Mouse (Mus musculus) limb, embryonic 14.5 days (tissue): ENCODE measurements at regions not wholly inside any gene's neighbourhood (a gene's known extent, or its start where the extent isn't known, plus 50 kb on each side); places are given as distances from the start of the nearest gene placed in this dataset.

Experiments used
- ATAC-seq: fragments of 200-750 bp; cut with Nextera tagmentation; 2 replicates; pipeline ENCODE4 v1.8.0; 2017; ENCODE audit warnings: low read depth, moderate number of reproducible peaks, moderate TSS enrichment; ENCODE audit not compliant: low FRiP score
- DNase-seq: peaks from one replicate; pipeline ENCODE4 v3.0.0-alpha.2; 2015; ENCODE audit warnings: low spot score
- H3K27ac ChIP-seq: fragments of 300-500 bp; sonication (generic); replicated peaks from 2 replicates; pipeline ENCODE4 v1.5.1; 2014; ENCODE audit warnings: low read depth, mild to moderate bottlenecking, low read length, moderate library complexity, mixed read lengths
- H3K27me3 ChIP-seq: fragments of 300-500 bp; sonication (generic); 2 replicates; pipeline ENCODE4 v1.6.1; 2014; ENCODE audit warnings: low read length, mixed read lengths; ENCODE audit not compliant: control insufficient read depth, insufficient read depth
- H3K36me3 ChIP-seq: fragments of 300-500 bp; sonication (generic); 2 replicates; pipeline ENCODE4 v1.6.1; 2014; ENCODE audit warnings: mild to moderate bottlenecking, low read length, moderate library complexity, mixed read lengths; ENCODE audit not compliant: control insufficient read depth, insufficient read depth
- H3K4me1 ChIP-seq: fragments of 300-500 bp; sonication (generic); 2 replicates; pipeline ENCODE4 v1.6.1; 2014; ENCODE audit warnings: antibody characterized with exemption, low read length, mixed read lengths; ENCODE audit not compliant: control insufficient read depth, insufficient read depth
- H3K4me2 ChIP-seq: fragments of 300-500 bp; sonication (generic); replicated peaks from 2 replicates; pipeline ENCODE4 v1.6.1; 2014; ENCODE audit warnings: low read depth, mild to moderate bottlenecking, low read length, moderate library complexity; ENCODE audit not compliant: severe bottlenecking
- H3K4me3 ChIP-seq: fragments of 300-500 bp; sonication (generic); replicated peaks from 2 replicates; pipeline ENCODE4 v1.5.1; 2014; ENCODE audit warnings: low read length
- H3K9ac ChIP-seq: fragments of 300-500 bp; sonication (generic); 2 replicates; pipeline ENCODE4 v1.6.1; 2014; ENCODE audit warnings: mild to moderate bottlenecking, low read depth, low read length, moderate library complexity; ENCODE audit not compliant: severe bottlenecking
- H3K9me3 ChIP-seq: fragments of 300-500 bp; sonication (generic); 2 replicates; pipeline ENCODE4 v1.6.1; 2016; ENCODE audit warnings: low read length; ENCODE audit not compliant: control insufficient read depth
- POLR2A ChIP-seq: fragments of 200-500 bp; IDR thresholded peaks from 2 replicates; pipeline ENCODE4 v1.8.0; 2012; ENCODE audit warnings: inconsistent platforms, mild to moderate bottlenecking, moderate library complexity, borderline replicate concordance; ENCODE audit not compliant: insufficient read depth, insufficient read length; ENCODE audit errors: extremely low read depth
- WGBS: fragments of 180-500 bp; shearing (Covaris S2); extraction: QIAGEN DNeasy Blood & Tissue Kit; methylation state at CpG from one replicate; pipeline ENCODE4 v1.1.7; 2014; 5-methylcytosine and 5-hydroxymethylcytosine counted together

DNA sequence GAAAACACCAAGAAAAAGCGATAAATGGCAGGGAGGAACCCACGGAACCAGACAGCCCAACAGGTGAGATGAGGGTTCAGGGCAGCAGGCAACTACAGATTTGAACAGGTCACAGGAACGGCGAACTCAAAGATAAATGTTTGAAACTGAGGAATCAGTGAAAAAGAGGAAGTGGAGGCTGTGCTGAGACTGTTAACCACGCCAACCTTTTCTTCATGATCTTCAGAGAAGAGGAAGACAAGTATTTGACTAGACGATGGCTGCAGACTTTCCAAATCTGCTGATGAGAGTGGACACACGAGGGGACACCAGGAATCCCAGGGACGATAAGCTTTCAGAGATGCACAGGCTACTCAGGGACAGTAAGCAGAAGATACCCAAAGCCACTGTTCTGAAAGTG lies 740.1 kb upstream of the Car8 start:
- no peak overlapping the region for H3K4me3 ChIP-seq
- no peaks in the 10 kb centered on the region for H3K4me1 ChIP-seq
- H3K36me3 ChIP-seq = no peaks in the 10 kb centered on the region
- H3K9ac ChIP-seq = no peak overlapping the region
- H3K27me3 ChIP-seq = no peaks in the 10 kb centered on the region
- H3K4me2 ChIP-seq = no peak overlapping the region
- H3K27ac ChIP-seq = no peak overlapping the region
- ATAC-seq = no peak
- TF ChIP-seq POLR2A = no peak
- DNase-seq = no peak
- no peaks in the 10 kb centered on the region for H3K9me3 ChIP-seq
- 87% methylated on average over 8 of the region's 8 CpGs for WGBS

GRCm38 (mm10) chr4:8969951-8970455 lies 731.2 kb upstream of the Car8 start:
- Histone ChIP-seq H3K4me1 (no peaks in the 10 kb centered on the region), H3K9ac (no peak overlapping the region), H3K9me3 (no peaks in the 10 kb centered on the region), H3K27me3 (no peaks in the 10 kb centered on the region), H3K27ac (no peak overlapping the region), H3K36me3 (no peaks in the 10 kb centered on the region), H3K4me3 (no peak overlapping the region), H3K4me2 (no peak overlapping the region)
- DNase-seq = no peak
- TF ChIP-seq POLR2A = no peak
- no peak for ATAC-seq
- WGBS = 67% methylated on average over 5 of the region's 5 CpGs

DNA sequence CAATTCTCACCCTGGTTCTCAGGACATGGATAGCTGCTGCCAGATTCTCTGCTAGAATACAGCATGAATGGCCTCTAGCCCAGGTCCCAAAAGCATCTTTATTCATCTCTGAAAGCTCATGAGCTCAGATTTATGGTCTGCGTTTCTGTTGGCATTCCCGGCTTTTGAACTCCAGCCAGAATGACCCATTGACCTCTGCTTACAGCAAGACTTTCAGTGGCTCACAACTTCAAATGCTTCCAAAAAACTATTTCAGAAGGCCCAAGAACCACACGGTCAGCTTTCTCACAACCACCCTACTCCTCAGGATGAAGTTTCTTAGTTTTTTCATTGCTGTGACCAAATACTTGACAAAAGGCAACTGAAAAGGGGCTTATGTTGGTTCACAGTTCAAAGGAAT lies 729.9 kb upstream of the Car8 start:
- Histone ChIP-seq H3K4me2 (no peak overlapping the region), H3K4me3 (no peak overlapping the region), H3K36me3 (no peaks in the 10 kb centered on the region), H3K27me3 (no peaks in the 10 kb centered on the region), H3K9me3 (no peaks in the 10 kb centered on the region), H3K9ac (no peak overlapping the region), H3K4me1 (no peaks in the 10 kb centered on the region), H3K27ac (no peak overlapping the region)
- ATAC-seq (no peak), DNase-seq (no peak)
- no peak for TF ChIP-seq POLR2A
- 17% methylated on average over 3 of the region's 3 CpGs for WGBS

- H3K27me3 ChIP-seq = no peaks in the 10 kb centered on the region
- TF ChIP-seq POLR2A = no peak
- H3K4me2 ChIP-seq = no peak overlapping the region
- H3K4me1 ChIP-seq = no peaks in the 10 kb centered on the region
- ATAC-seq = no peak
- peak; percentile 31 for DNase-seq
- H3K9ac ChIP-seq = no peak overlapping the region
- H3K36me3 ChIP-seq = no peaks in the 10 kb centered on the region
- no peaks in the 10 kb centered on the region for H3K9me3 ChIP-seq
- H3K27ac ChIP-seq = no peak overlapping the region
- H3K4me3 ChIP-seq = no peak overlapping the region
- WGBS = 29% methylated on average over 3 of the region's 3 CpGs
These were observed 729.1 kb upstream of the Car8 start for GRCm38 (mm10) chr4:8967986-8968385.

- no peaks in the 10 kb centered on the region for H3K9me3 ChIP-seq
- H3K4me2 ChIP-seq = no peak overlapping the region
- ATAC-seq (no peak), DNase-seq (no peak)
- no peaks in the 10 kb centered on the region for H3K27me3 ChIP-seq
- TF ChIP-seq POLR2A = no peak
- no peaks in the 10 kb centered on the region for H3K4me1 ChIP-seq
- H3K27ac ChIP-seq = no peak overlapping the region
- H3K4me3 ChIP-seq = no peak overlapping the region
- no peak overlapping the region for H3K9ac ChIP-seq
- H3K36me3 ChIP-seq = no peaks in the 10 kb centered on the region
- 87% methylated on average over 5 of the region's 5 CpGs for WGBS
These were observed 726.7 kb upstream of the Car8 start for GRCm38 (mm10) chr4:8965563-8965962.
